Mouse (Mus musculus) cerebellum, adult (tissue): ENCODE data around the gene Timm8a2.

Experiments used
- ATAC-seq: cut with Nextera tagmentation; 2 replicates; pipeline ENCODE4 v1.9.2; 2017; ENCODE audit warnings: mild to moderate bottlenecking, moderate library complexity, mixed read lengths; ENCODE audit not compliant: insufficient number of reproducible peaks, low FRiP score, low TSS enrichment

Timm8a2 gene

DNA sequence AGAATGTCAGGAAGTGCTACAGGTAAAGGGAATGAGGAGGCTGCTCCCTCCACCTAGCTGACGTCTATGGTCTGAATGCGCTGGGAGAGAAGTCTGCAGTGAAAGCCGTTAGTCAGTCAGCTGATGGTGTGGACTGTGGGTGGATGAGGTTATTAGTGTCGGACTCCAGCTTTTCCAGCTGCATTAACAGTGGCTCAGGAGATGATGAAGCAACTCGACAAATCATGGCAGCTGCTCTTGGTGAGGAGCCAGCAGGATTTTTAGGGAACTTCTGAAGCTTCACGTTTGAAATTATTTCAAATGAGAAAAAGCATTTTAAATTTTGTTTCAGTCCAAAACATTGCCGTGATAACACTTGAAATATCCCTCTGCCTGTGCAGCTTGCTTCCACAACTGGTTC, 24.2 kb upstream of the Timm8a2 start:
- ATAC-seq = no peak

- ATAC-seq = no peak
Observed at GRCm38 (mm10) chr14:122011768-122012167, 22.7 kb upstream of the Timm8a2 start.

DNA sequence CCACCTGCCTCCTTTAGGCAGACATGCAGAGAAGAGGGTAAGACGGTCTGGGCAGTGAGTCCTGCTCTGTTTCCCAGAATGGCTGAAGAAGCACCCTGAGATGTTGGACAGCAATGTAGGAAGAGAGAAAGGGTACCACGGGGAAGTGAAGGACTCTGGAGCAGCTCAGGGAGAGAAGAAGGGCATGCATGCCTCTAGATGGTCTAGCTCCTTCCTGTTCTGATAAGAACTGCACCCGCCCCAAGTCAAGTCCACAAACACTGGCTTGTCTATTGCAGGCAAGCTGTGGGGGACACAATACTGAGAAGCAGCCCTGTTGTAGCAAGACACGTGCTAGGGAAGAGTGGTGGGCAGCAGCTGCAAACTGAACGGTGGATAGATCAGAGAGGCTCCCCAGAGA, 22.3 kb upstream of the Timm8a2 start:
- no peak for ATAC-seq

DNA sequence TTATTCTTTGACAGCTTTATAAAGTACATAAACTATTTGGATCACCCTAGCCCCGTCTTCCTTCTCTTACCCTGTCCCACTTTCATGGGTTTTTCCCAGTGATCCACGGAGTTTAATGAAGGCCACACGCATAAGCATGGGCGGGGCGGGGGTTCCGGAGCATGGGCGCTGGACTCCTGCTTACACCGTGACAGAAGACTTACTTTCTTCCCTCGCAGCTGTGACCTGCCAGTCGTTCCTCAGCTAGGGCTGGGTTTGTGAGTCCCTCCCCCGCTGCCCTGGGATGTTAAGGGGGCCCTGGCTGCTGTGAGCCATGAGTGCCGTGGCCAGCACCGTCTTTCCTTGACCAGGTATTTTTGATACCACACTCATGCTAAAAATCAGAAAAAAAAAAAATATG, 21.7 kb upstream of the Timm8a2 start:
- ATAC-seq = no peak

- ATAC-seq = no peak
Observed at GRCm38 (mm10) chr14:122013417-122013951, 21.0 kb upstream of the Timm8a2 start.

DNA sequence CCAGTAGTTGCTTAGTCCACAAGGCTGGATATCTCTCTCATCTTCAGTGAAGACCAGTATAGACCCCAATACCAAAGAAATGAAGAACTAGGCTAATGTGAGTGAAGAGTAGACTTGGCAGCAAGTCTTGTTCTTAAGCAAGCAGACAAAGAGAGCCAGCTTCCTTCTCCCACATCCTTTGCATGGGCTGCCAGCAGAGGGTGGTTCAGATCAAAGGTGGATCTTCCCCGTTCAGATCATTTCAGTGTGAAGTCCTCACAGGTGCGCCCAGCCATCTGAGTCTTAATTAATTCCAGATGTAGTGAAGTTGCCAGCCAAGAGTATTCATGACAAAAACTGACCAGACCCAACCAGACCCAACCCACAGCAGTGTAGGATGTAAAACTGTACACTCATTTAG, 16.5 kb upstream of the Timm8a2 start:
- no peak for ATAC-seq

DNA sequence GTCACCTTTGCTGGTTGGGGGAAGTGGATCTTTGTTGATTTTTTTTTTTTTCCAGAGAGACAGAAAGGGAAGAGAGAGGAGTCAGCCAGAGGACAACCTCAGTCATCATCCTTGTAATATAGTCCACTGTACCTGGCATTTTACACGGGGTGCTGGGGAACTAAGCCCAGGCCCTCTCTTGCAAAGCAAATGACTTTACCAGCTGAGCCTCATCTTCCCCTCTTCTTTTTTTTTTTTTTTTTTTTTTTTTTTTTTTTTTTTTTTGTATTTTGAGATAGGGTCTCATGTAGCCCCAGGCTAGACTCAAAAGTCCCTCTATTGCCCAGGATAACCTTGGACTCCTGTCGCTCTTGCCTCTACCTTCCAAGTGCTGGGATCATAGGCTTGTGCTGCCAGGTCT, 15.1 kb upstream of the Timm8a2 start:
- no peak for ATAC-seq

DNA sequence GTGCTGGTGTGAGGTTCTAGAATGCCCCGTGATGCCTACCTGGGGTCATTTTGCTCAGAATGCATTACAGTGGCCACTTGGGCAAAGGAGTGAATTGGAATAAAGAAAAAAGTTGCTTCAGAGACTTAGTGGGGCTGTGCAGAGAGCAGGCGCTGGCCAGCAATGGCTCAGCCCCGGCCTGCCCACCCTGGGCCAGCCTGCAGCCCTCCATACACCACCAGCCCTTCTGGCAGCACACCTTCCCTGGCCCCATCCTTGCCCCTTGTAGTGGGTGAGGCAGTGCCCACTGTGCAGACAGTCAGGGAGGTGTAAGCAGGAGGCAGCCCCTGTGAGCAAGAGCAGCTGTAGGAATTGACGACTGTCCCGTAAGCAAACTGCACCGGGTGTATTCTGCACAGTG, 13.9 kb upstream of the Timm8a2 start:
- no peak for ATAC-seq

- no peak for ATAC-seq
Observed at GRCm38 (mm10) chr14:122023054-122023453, 11.4 kb upstream of the Timm8a2 start.

DNA sequence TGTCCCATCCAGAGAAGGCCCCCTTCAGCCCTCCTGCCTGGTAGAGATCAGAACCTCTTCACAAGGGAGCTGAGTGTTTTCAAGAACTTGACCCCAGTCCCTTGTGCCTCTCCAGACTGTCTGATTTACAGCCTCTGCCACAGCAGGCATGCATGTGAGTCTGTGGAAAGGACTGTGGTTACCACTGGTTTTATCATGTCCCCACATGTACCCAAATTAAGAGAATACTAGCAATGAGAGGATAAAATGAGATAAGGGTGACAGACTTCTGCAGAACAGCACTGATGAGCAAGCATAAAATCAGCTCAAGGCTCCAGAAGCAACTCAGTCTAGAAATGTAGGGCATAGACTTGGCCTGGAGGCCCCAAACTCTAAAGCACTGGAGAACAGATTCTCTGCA, 10.5 kb upstream of the Timm8a2 start:
- no peak for ATAC-seq

- no peak for ATAC-seq
Observed at GRCm38 (mm10) chr14:122028926-122029745, 5.3 kb upstream of the Timm8a2 start.

DNA sequence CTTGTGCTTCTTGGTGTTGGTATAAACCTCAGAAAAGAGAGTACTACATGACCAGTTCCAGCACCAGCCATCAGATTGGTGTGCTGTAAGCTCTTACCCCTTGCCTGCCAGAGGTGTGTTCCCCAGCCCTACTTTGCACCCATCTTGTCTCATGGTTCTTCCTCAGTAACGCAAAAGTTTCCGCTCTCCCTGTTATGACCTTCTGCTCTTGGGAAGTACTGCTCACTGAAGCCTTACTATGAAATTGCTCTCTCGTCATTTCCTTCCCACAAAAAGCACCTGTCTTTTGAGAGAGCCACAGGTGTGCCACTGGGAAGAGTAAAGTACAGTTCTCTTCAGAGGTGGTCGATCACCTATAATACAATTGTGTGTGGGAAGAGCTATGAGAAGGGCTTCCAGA, 4.6 kb upstream of the Timm8a2 start:
- ATAC-seq = no peak

- ATAC-seq = no peak
Observed at GRCm38 (mm10) chr14:122032045-122032444, 2.4 kb upstream of the Timm8a2 start.

DNA sequence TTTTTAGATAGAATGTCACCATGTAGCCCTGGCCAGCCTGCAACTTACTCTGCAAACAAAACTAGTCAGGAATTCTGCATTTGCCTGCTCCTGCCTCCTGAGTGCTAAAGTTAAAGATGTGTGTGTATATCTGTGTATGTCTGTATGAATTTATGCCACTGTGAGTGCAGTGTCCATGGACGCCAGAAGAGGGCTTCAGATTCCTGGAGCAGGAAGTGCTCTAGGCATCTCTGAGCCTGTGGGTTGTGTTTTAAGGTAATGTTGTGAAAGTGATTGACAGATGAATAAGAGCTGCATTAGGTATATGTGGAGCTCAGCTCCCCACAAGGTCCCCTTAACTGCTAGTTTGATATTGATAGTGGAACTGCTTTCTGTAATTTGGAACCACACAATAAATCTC, 707 bp downstream of the Timm8a2 start:
- no peak for ATAC-seq

DNA sequence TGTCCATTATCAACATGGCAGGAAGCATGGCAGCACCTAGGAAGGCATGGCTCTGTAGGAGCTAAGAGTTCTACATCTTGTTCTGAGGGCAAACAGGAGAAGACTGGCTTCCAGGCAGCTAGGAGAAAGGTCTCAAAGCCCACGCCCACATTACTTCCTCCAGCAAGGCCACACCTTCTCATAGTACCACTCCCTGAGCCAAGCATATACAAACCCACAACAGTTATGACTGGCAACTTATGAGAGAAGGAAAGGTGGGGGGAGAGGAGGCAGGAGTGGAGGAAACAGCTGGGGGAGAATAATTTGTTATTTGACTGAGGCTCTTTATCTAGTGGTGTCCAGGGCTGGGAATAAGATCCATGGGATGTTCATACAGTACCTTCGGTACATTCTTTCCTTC, 1.4 kb downstream of the Timm8a2 start:
- ATAC-seq = no peak

- ATAC-seq = no peak
Observed at GRCm38 (mm10) chr14:122038874-122039647, 4.6 kb downstream of the Timm8a2 start.

GRCm38 (mm10) chr14:122041413-122041825, 6.9 kb downstream of the Timm8a2 start:
- ATAC-seq = no peak

DNA sequence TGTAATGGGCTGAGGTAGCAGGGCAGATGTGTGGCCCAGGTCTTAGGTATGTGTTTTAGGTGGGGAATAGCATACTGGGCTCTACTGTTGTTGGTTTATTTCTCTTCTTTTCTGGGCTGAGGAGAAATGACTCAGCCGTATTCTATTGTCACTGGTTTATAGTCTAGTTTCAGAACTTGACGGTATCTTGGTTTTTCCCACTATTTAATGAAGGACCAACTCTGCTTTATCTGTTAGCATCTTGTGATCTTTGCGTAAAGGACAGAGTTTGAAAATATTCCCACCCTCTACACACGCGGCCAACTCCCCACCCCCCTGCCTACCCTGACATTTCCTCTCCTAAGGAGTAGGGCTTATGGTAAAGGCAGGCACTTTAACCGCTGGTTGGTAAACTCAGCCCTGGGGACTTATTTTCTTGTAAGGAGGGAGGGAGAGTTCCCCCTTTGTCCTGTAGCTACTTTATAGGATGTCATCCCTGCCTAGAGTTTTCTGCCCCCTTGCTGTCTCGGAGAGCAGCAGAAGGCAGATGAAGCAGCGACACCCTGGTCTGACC, 7.7 kb downstream of the Timm8a2 start:
- ATAC-seq = no peak

DNA sequence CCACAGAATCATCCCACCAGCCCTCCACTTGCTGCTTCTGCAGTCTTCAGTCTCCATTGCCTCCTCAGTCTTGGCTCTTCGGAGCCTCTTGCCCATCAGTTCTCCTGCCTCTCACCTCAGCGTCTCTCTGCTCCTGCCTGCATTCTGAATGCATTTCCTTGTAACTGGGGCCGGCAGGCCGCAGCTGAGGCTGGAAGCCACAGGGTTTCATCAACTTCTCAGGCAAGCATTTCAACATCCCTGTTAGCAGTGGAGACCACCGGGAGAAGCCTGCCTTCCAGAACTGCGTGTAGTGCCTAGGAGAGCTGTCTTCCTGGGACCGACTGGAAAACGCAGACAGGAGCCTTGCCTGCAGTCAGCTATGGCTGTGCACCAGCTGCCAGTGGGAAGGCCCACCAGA, 13.3 kb downstream of the Timm8a2 start:
- no peak for ATAC-seq

DNA sequence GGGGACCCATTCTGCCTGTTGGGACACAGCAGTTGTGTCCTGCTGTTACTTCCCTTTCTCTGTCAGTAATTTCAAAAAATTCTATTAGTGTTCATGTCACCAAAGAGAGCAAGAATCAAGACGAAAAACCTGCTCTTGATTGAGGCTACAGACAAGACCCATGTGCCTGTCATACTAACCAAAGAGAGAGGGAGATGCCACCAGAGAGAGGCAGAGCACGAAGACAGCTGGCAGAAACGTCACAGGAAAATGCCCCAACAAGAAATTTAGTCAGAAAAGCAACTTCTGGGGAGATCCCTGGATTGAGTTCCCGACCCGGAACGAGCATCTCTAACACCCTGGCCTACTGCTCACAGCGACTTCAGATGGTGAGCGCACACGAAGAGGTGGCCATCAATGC, 14.3 kb downstream of the Timm8a2 start:
- ATAC-seq = no peak
